Mouse (Mus musculus): ENCODE data around the gene Il21.

- no peak for TF ChIP-seq CTCF (IDR thresholded peaks at IDR 0.05; ENCODE audit: extremely low read depth, insufficient read depth, low read length)
- TF ChIP-seq POLR2A (IDR thresholded peaks at IDR 0.05; ENCODE audit: extremely low read depth, insufficient read depth, low read length): no peak
Observed at GRCm38 (mm10) chr3:37225124-37225523, 7.3 kb downstream of the Il21 start.

Data from cortical plate, adult 2 months (tissue).